Mouse (Mus musculus) thymus, postnatal 4 days (tissue): ENCODE measurements around the gene Gm47955.
"Not testable (repeated sequence)": the region's sequence is repeated elsewhere in the genome, so short reads cannot be mapped to it uniquely, and the experiment has no call there.

ENCODE experiments used
- DNase-seq: peaks from one replicate; pipeline ENCODE4 v3.0.0; 2021

The Gm47955 gene

DNA sequence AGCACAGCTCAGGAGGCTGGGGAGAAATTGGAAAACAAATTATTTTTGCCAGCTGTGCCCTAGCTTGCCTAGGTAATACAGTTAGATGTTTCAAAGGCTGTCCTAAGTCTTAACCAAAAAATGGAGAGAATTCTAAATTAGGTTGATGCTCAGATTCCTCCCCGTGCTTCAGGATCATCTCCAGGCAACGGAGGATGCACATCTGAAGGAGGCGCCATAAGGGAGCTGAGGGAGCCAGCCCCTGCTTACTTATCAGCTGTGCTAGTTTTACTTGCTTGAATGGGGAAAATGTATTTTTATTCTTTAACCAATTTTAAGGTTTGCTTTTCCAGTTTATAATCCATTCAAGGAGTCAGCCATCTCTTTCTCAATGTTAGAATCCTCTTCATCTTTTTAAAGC lies 33.9 kb downstream of the Gm47955 start:
- DNase-seq = no peak

DNA sequence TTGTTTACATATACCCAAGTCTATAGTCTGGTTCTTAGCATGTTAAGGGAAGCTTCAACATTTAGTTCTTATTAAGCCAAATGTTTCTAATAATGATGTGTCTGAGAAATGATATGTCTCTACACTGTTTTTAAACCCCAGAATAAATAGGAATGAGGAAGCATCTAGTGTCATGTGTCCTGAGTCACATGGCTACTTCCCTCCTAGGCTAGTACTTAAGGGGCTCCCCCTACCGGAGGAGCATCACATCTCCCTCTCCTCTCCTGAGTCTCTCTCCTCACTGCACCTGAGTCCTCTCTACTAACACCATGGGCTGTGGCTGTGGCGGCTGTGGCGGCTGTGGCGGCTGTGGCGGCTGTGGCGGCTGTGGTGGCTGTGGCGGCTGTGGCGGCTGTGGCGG lies 40.2 kb downstream of the Gm47955 start, which contains the start of gene Gm47959:
TSS of gene Gm47959 (plus strand) at position 243 of the 400 bp plus-strand sequence.
- DNase-seq = not testable (repeated sequence)

- DNase-seq = no peak
Observed at GRCm38 (mm10) chr1:83006218-83007179, 46.4 kb downstream of the Gm47955 start.

DNA sequence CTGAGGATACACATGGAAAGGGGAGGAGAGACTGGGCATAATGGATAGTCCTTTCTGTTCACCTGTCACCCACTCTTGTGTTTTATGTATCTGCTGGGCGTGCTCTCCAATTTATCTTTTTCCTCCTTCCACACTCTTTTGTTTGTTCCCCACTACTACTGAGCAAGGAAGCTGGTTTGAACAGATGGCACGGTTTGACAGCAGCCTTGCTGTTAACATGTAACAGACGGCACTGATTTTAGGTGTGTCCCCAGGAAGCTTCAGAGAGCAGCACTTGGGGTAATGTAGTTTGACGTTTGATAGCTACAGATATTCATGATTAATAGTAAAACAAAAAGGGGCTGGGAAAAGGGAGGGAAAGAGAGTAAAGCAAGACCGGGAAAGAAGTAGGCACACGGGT lies 47.4 kb downstream of the Gm47955 start:
- DNase-seq = no peak
